24 mouse cellular contexts compared by ENCODE assay signal in genomic region chr2:59186122-59186521, GRCm38 (mm10). TPM values are rescaled to one million over a fixed set of nuclear protein-coding genes. Genes with fewer than 3 reads are reported as not detected.
DNase-seq lines count a peak whose midpoint lies in the region; ATAC-seq and TF ChIP-seq lines count a peak whose summit lies in the region.
"Had no signal": no experiment of that assay in that cellular context is flagged by ENCODE, and none has a peak within 500 bp of the region (broad histone marks: within the 10 kb centered on the region; RNA-seq: fewer than 3 reads in every experiment).

No protein-coding gene starts in this region.

- peak; percentile 33 to 45 for DNase-seq in cerebellum, adult 2 months
- no peak for DNase-seq in cerebellum, adult 9-10 months
- DNase-seq in kidney, adult 2 months = peak; percentile 94
- DNase-seq in kidney, adult 8-10 months = peak; percentile 86 to 88
- DNase-seq in stomach, postnatal 0 days (ENCODE audit: low spot score) = peak; percentile 10
- DNase-seq: cerebellum, adult 11-12 months; gastrocnemius, adult 2 months; heart, postnatal 10 days; liver; liver, postnatal 0 days; right cerebral cortex, postnatal 14 days; spleen, adult 18-20 months; thymus, postnatal 25 days had no signal

- no peak overlapping the region for H3K9ac ChIP-seq in kidney, embryonic 16.5 days (replicated peaks; ENCODE audit: low read length)
- H3K9ac ChIP-seq in stomach, postnatal 0 days (ENCODE audit: low read length) = no peak overlapping the region
- H3K9ac ChIP-seq in hindbrain, embryonic 12.5 days = no peak overlapping the region
- no peak overlapping the region for H3K9ac ChIP-seq in midbrain, embryonic 15.5 days
- H3K9ac ChIP-seq: liver, postnatal 0 days had no signal

- no peak for TF ChIP-seq EP300 in stomach, postnatal 0 days (optimal IDR thresholded peaks at IDR 0.05)

- no peaks in the 10 kb centered on the region for H3K27me3 ChIP-seq in cerebellum, adult 2 months (ENCODE audit: control insufficient read depth, insufficient read depth, low read length)
- no peaks in the 10 kb centered on the region for H3K27me3 ChIP-seq in kidney, adult 2 months (replicated peaks; ENCODE audit: control insufficient read depth, insufficient read depth, low read length)
- no peaks in the 10 kb centered on the region for H3K27me3 ChIP-seq in kidney, embryonic 16.5 days (ENCODE audit: insufficient read depth, low read length)
- no peaks in the 10 kb centered on the region for H3K27me3 ChIP-seq in stomach, postnatal 0 days (ENCODE audit: control insufficient read depth, insufficient read depth, low read length)
- H3K27me3 ChIP-seq in hindbrain, embryonic 12.5 days = no peaks in the 10 kb centered on the region
- H3K27me3 ChIP-seq in midbrain, embryonic 15.5 days (replicated peaks) = no peaks in the 10 kb centered on the region

- H3K27ac ChIP-seq in cerebellum, adult 2 months (ENCODE audit: insufficient read depth, low read length) = no peak overlapping the region
- peak overlapping the region; percentile 63 for H3K27ac ChIP-seq in kidney, adult 2 months (ENCODE audit: insufficient read depth, low read depth, low read length)
- no peak overlapping the region for H3K27ac ChIP-seq in kidney, embryonic 16.5 days (ENCODE audit: low read length)
- no peak overlapping the region for H3K27ac ChIP-seq in stomach, postnatal 0 days (replicated peaks)
- no peak overlapping the region for H3K27ac ChIP-seq in hindbrain, embryonic 12.5 days
- H3K27ac ChIP-seq in midbrain, embryonic 15.5 days = no peak overlapping the region
- H3K27ac ChIP-seq: gastrocnemius, adult 2 months; layer of hippocampus, adult 2 months; limb, embryonic 10.5 days; midbrain, embryonic 10.5 days had no signal

- no peak overlapping the region for H3K4me2 ChIP-seq in kidney, embryonic 16.5 days (replicated peaks; ENCODE audit: low read depth, low read length)
- H3K4me2 ChIP-seq in stomach, postnatal 0 days (replicated peaks; ENCODE audit: low read depth) = no peak overlapping the region
- H3K4me2 ChIP-seq in hindbrain, embryonic 12.5 days (replicated peaks) = no peak overlapping the region
- H3K4me2 ChIP-seq in midbrain, embryonic 15.5 days = no peak overlapping the region
- H3K4me2 ChIP-seq: heart, embryonic 11.5 days had no signal

- H3K4me3 ChIP-seq in cerebellum, adult 2 months (replicated peaks; ENCODE audit: insufficient read depth, low read depth, low read length) = no peak overlapping the region
- H3K4me3 ChIP-seq in kidney, adult 2 months (ENCODE audit: insufficient read depth, low read depth, low read length) = no peak overlapping the region
- no peak overlapping the region for H3K4me3 ChIP-seq in kidney, embryonic 16.5 days (ENCODE audit: low read length)
- no peak overlapping the region for H3K4me3 ChIP-seq in stomach, postnatal 0 days (ENCODE audit: low read depth, low read length)
- H3K4me3 ChIP-seq in hindbrain, embryonic 12.5 days = no peak overlapping the region
- no peak overlapping the region for H3K4me3 ChIP-seq in midbrain, embryonic 15.5 days
- H3K4me3 ChIP-seq: gastrocnemius, adult 2 months; layer of hippocampus, adult 2 months; limb, embryonic 10.5 days; midbrain, embryonic 10.5 days had no signal

- WGBS in cerebellum, adult 2 months = 34% methylated on average over 8 of the region's 8 CpGs
- 44% methylated on average over 8 of the region's 8 CpGs for WGBS in kidney, adult 2 months
- WGBS in kidney, embryonic 16.5 days = 84% methylated on average over 8 of the region's 8 CpGs
- WGBS in stomach, postnatal 0 days = 91% methylated on average over 8 of the region's 8 CpGs
- WGBS in hindbrain, embryonic 12.5 days = 96% methylated on average over 8 of the region's 8 CpGs
- WGBS in midbrain, embryonic 15.5 days = 91% methylated on average over 8 of the region's 8 CpGs

- no peak for TF ChIP-seq CTCF in cerebellum, adult 2 months (IDR thresholded peaks at IDR 0.05; ENCODE audit: borderline replicate concordance, insufficient read depth, low read depth, low read length)
- TF ChIP-seq CTCF in kidney, adult 2 months (conservative IDR thresholded peaks at IDR 0.05; ENCODE audit: insufficient read depth, insufficient read length, low read depth, low read length) = no peak
- TF ChIP-seq CTCF in stomach, postnatal 0 days (IDR thresholded peaks at IDR 0.05; ENCODE audit: low read depth) = no peak

- peaks cover 37% of the 10 kb centered on the region for H3K4me1 ChIP-seq in cerebellum, adult 2 months (ENCODE audit: control insufficient read depth, insufficient read depth, low read length)
- H3K4me1 ChIP-seq in kidney, adult 2 months (ENCODE audit: control insufficient read depth, insufficient read depth, low read length) = peaks cover 37% of the 10 kb centered on the region
- H3K4me1 ChIP-seq in kidney, embryonic 16.5 days (ENCODE audit: insufficient read depth, low read length) = peaks cover 9% of the 10 kb centered on the region; the same call in 1 of the 2 replicates
- H3K4me1 ChIP-seq in stomach, postnatal 0 days (replicated peaks; ENCODE audit: control insufficient read depth, insufficient read depth) = 0 out of 2 replicates have a peak, but pooled peaks cover 5% of the 10 kb centered on the region
- H3K4me1 ChIP-seq in hindbrain, embryonic 12.5 days = peaks cover 2% of the 10 kb centered on the region; the same call in 1 of the 2 replicates
- H3K4me1 ChIP-seq in midbrain, embryonic 15.5 days = no peaks in the 10 kb centered on the region
- H3K4me1 ChIP-seq: midbrain, embryonic 10.5 days had no signal

- no peaks in the 10 kb centered on the region; the same call in 1 of the 2 replicates for H3K36me3 ChIP-seq in kidney, adult 2 months (ENCODE audit: control insufficient read depth, insufficient read depth, low read length)
- H3K36me3 ChIP-seq in kidney, embryonic 16.5 days (ENCODE audit: insufficient read depth, low read length) = peaks cover 10% of the 10 kb centered on the region
- peaks cover 2% of the 10 kb centered on the region; the same call in 1 of the 2 replicates for H3K36me3 ChIP-seq in stomach, postnatal 0 days (ENCODE audit: control insufficient read depth, insufficient read depth, low read length)
- peaks cover 6% of the 10 kb centered on the region; the same call in 1 of the 2 replicates for H3K36me3 ChIP-seq in hindbrain, embryonic 12.5 days
- 0 out of 2 replicates have a peak, but pooled peaks cover 3% of the 10 kb centered on the region for H3K36me3 ChIP-seq in midbrain, embryonic 15.5 days (replicated peaks)

- no peak for TF ChIP-seq POLR2A in cerebellum, adult 2 months (IDR thresholded peaks at IDR 0.05; ENCODE audit: borderline replicate concordance, insufficient read depth, low read length)
- TF ChIP-seq POLR2A in kidney, adult 2 months (IDR thresholded peaks at IDR 0.05; ENCODE audit: low read depth, low read length) = no peak

- no peak; the same call in 1 of the 2 replicates for ATAC-seq in kidney, embryonic 16.5 days (ENCODE audit: low FRiP score, low TSS enrichment)
- ATAC-seq in stomach, postnatal 0 days (ENCODE audit: low FRiP score, low TSS enrichment) = no peak; the same call in 1 of the 2 replicates
- ATAC-seq in hindbrain, embryonic 12.5 days (ENCODE audit: low FRiP score) = no peak
- ATAC-seq in midbrain, embryonic 15.5 days (replicated peaks) = no peak
- ATAC-seq: CD4-positive, CD25-positive, alpha-beta regulatory T cell, adult 4 months; forebrain, embryonic 14.5 days; intestine, postnatal 0 days; liver, postnatal 0 days; lung, postnatal 0 days had no signal

- no peaks in the 10 kb centered on the region for H3K9me3 ChIP-seq in kidney, embryonic 16.5 days (ENCODE audit: low read length)
- no peaks in the 10 kb centered on the region for H3K9me3 ChIP-seq in stomach, postnatal 0 days (ENCODE audit: control insufficient read depth, low read length)
- no peaks in the 10 kb centered on the region for H3K9me3 ChIP-seq in hindbrain, embryonic 12.5 days (replicated peaks)
- no peaks in the 10 kb centered on the region for H3K9me3 ChIP-seq in midbrain, embryonic 15.5 days
- H3K9me3 ChIP-seq: limb, embryonic 10.5 days; midbrain, embryonic 10.5 days had no signal

RNA-seq across cellular contexts. Expression of gene Pkp4, which starts 25.5 kb away (rescaled TPM):
- 200 and 203 TPM in 2 replicates for polyA plus RNA-seq in cerebellum, adult 2 months (2012; rRNA removed)
- polyA plus RNA-seq in kidney, adult 2 months (2012; rRNA removed) = 211 and 242 TPM in 2 replicates
- polyA plus RNA-seq in kidney, embryonic 16.5 days (2015; fragmentation: Nextera tagmentation; extraction: Ambion mirVana) = 23.5 and 27.6 TPM in 2 replicates
- polyA plus RNA-seq in stomach, postnatal 0 days (2015; fragmentation: Nextera tagmentation; extraction: Ambion mirVana) = 16.8 and 16.9 TPM in 2 replicates
- polyA plus RNA-seq in hindbrain, embryonic 12.5 days (2016; fragmentation: Nextera tagmentation; extraction: Ambion mirVana) = 16.4 and 20.0 TPM in 2 replicates
- polyA plus RNA-seq in midbrain, embryonic 15.5 days (2015; fragmentation: Nextera tagmentation; extraction: Ambion mirVana) = 24.8 and 25.8 TPM in 2 replicates

RNA-seq across cellular contexts. Expression of gene Ccdc148, which starts 25.6 kb away (rescaled TPM):
- polyA plus RNA-seq in cerebellum, adult 2 months (2012; rRNA removed) = 3.8 and 4.0 TPM in 2 replicates
- polyA plus RNA-seq in kidney, adult 2 months (2012; rRNA removed) = 0.90 and 1.0 TPM in 2 replicates
- polyA plus RNA-seq in kidney, embryonic 16.5 days (2015; fragmentation: Nextera tagmentation; extraction: Ambion mirVana) = 1.4 and 1.6 TPM in 2 replicates
- polyA plus RNA-seq in stomach, postnatal 0 days (2015; fragmentation: Nextera tagmentation; extraction: Ambion mirVana) = 0.24 and 0.47 TPM in 2 replicates
- 2.6 TPM in 2 replicates for polyA plus RNA-seq in hindbrain, embryonic 12.5 days (2016; fragmentation: Nextera tagmentation; extraction: Ambion mirVana)
- 6.2 and 7.0 TPM in 2 replicates for polyA plus RNA-seq in midbrain, embryonic 15.5 days (2015; fragmentation: Nextera tagmentation; extraction: Ambion mirVana)
